ENCODE assay signal across 17 mouse cellular contexts in the genomic region with DNA sequence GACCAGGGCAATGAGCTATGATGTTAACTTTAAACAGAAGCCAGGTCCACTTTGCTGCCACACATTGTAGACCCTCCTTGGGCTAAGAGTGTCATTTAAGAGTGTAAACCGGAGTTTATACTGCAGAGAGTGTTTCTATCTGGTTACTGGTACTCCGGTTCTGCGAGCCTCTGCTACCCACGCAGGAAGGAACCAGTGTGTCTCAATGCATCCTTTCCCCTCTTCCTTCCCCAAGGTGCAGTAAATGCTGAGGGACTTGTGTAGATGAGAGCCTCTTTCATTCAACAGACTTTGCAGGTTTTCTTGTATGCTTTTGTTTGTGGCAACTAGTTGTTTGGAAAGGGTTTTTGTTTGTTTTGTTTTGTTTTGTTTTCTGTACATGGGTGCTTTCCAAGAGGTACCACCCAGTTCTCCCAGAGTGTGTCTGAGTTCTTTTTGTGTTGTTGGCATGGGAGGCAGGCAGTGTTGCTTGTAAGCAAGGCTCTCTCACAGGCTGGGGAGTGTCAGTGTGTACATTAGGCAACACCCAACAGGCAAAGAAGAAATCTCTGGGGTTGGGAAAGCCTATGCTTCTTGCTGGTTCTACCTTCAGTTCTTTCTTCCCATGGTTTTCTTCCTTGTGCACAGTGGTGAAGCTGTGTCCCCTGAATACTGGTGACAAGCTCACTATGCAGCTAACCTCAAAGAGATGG.
"Had no signal": no experiment of that assay in that cellular context is flagged by ENCODE, and none has a peak within 500 bp of the region (broad histone marks: within the 10 kb centered on the region; RNA-seq: fewer than 3 reads in every experiment).

No protein-coding gene starts in this region.

- H3K4me3 ChIP-seq: liver, embryonic 12.5 days; lung, embryonic 15.5 days; megakaryocyte, embryonic 14.5 days; midbrain, embryonic 13.5 days; midbrain, embryonic 15.5 days; neural tube, embryonic 12.5 days; stomach, embryonic 15.5 days had no signal

- DNase-seq: lung, adult 2 months; lung, postnatal 10 days; lung, postnatal 36 days; right cerebral cortex, postnatal 14 days; thymus, adult 2 months; thymus, postnatal 25 days; thymus, postnatal 4 days had no signal

- H3K4me2 ChIP-seq: liver, embryonic 12.5 days; lung, embryonic 15.5 days; midbrain, embryonic 11.5 days; midbrain, embryonic 13.5 days; midbrain, embryonic 15.5 days; neural tube, embryonic 12.5 days; stomach, embryonic 15.5 days had no signal

- H3K27ac ChIP-seq: liver, embryonic 12.5 days; liver, embryonic 14.5 days; lung, embryonic 15.5 days; macrophage; midbrain, embryonic 13.5 days; midbrain, embryonic 15.5 days; neural tube, embryonic 12.5 days; stomach, embryonic 15.5 days had no signal

- H3K36me3 ChIP-seq: liver, embryonic 12.5 days; lung, embryonic 15.5 days; midbrain, embryonic 13.5 days; midbrain, embryonic 15.5 days; neural tube, embryonic 12.5 days; stomach, embryonic 15.5 days had no signal

- H3K27me3 ChIP-seq: liver, embryonic 12.5 days; lung, embryonic 15.5 days; megakaryocyte, embryonic 14.5 days; midbrain, embryonic 13.5 days; midbrain, embryonic 15.5 days; neural tube, embryonic 12.5 days; stomach, embryonic 15.5 days had no signal

- H3K4me1 ChIP-seq: liver, embryonic 12.5 days; lung, embryonic 15.5 days; stomach, embryonic 15.5 days had no signal

- ATAC-seq: liver, embryonic 12.5 days; midbrain, embryonic 13.5 days; midbrain, embryonic 15.5 days had no signal

- H3K9ac ChIP-seq: liver, embryonic 12.5 days; liver, embryonic 14.5 days; lung, embryonic 15.5 days; midbrain, embryonic 13.5 days; midbrain, embryonic 15.5 days; neural tube, embryonic 12.5 days; stomach, embryonic 15.5 days had no signal

- H3K9me3 ChIP-seq: liver, embryonic 12.5 days; lung, embryonic 15.5 days; megakaryocyte, embryonic 14.5 days; midbrain, embryonic 13.5 days; midbrain, embryonic 15.5 days; neural tube, embryonic 12.5 days; stomach, embryonic 15.5 days had no signal
